Mouse (Mus musculus) limb, embryonic 11.5 days (tissue): ENCODE data around the gene Guca2b. TPM values are rescaled to one million over a fixed set of nuclear protein-coding genes. Genes with fewer than 3 reads are reported as not detected.

Experiments used
- ATAC-seq: fragments of 200-750 bp; cut with Nextera tagmentation; 2 replicates; pipeline ENCODE4 v1.8.0; 2017; ENCODE audit warnings: low read depth; ENCODE audit not compliant: insufficient number of reproducible peaks, low FRiP score, low TSS enrichment
- DNase-seq: peaks from one replicate; pipeline ENCODE4 v3.0.0-alpha.2; 2015; ENCODE audit warnings: low spot score
- H3K27ac ChIP-seq: fragments of 300-500 bp; sonication (generic); replicated peaks from 2 replicates; pipeline ENCODE4 v1.5.1; 2014; ENCODE audit warnings: low read depth, mild to moderate bottlenecking, low read length
- H3K27me3 ChIP-seq: fragments of 300-500 bp; sonication (generic); 2 replicates; pipeline ENCODE4 v1.6.1; 2014; ENCODE audit warnings: mild to moderate bottlenecking, low read length, mixed read lengths; ENCODE audit not compliant: control insufficient read depth, insufficient read depth
- H3K36me3 ChIP-seq: fragments of 300-500 bp; sonication (generic); 2 replicates; pipeline ENCODE4 v1.6.1; 2014; ENCODE audit warnings: mild to moderate bottlenecking, low read length, moderate library complexity, mixed read lengths; ENCODE audit not compliant: control insufficient read depth, insufficient read depth
- H3K4me1 ChIP-seq: fragments of 300-500 bp; sonication (generic); 2 replicates; pipeline ENCODE4 v1.6.1; 2014; ENCODE audit warnings: low read length, mixed read lengths; ENCODE audit not compliant: control insufficient read depth, insufficient read depth
- H3K4me2 ChIP-seq: fragments of 300-500 bp; sonication (generic); 2 replicates; pipeline ENCODE4 v1.6.1; 2014; ENCODE audit warnings: low read depth, mild to moderate bottlenecking, moderate library complexity; ENCODE audit not compliant: severe bottlenecking
- H3K4me3 ChIP-seq: fragments of 300-500 bp; sonication (generic); 2 replicates; pipeline ENCODE4 v1.5.1; 2014; ENCODE audit warnings: low read depth, low read length
- H3K9ac ChIP-seq: fragments of 300-500 bp; sonication (generic); 2 replicates; pipeline ENCODE4 v1.6.1; 2014; ENCODE audit warnings: mild to moderate bottlenecking, low read length
- H3K9me3 ChIP-seq: fragments of 300-500 bp; sonication (generic); 2 replicates; pipeline ENCODE4 v1.6.1; 2016; ENCODE audit warnings: low read length; ENCODE audit not compliant: control insufficient read depth
- WGBS: fragments of 180-500 bp; shearing (Covaris S2); extraction: QIAGEN DNeasy Blood & Tissue Kit; methylation state at CpG from one replicate; pipeline ENCODE4 v1.1.7; 2014; 5-methylcytosine and 5-hydroxymethylcytosine counted together
- polyA plus RNA-seq: library from polyadenylated mRNA; unstranded; fragments of >200 nt; fragmentation: Nextera tagmentation; extraction: Ambion mirVana; gene quantifications from 2 replicates; pipeline ENCODE4 v1.2.1, GENCODE M21; 2014

Gene Guca2b
- polyA plus RNA-seq, 1 experiment from 2014 or later, result not detected

- H3K9me3 ChIP-seq, result no peaks in the 10 kb centered on the region
- H3K4me2 ChIP-seq, result no peak within 1 kb of the TSS
- ATAC-seq, result no peak
- no peak within 1 kb of the TSS for H3K9ac ChIP-seq
- 70% methylated on average over 4 of the region's 4 CpGs for WGBS
- H3K36me3 ChIP-seq, result no peaks in the 10 kb centered on the region
- DNase-seq, result no peak
- no peak within 1 kb of the TSS for H3K27ac ChIP-seq
- 0 out of 2 replicates have a peak, but pooled peaks cover 3% of the 10 kb centered on the region for H3K4me1 ChIP-seq
- no peak within 1 kb of the TSS for H3K4me3 ChIP-seq
- no peaks in the 10 kb centered on the region for H3K27me3 ChIP-seq
These were observed 21.4 kb downstream of the Guca2b start, which contains the start of gene Guca2a for GRCm38 (mm10) chr4:119637176-119637845. TSS of gene Guca2a (plus strand) at chr4:119637704.

- DNase-seq, result no peak
- Histone ChIP-seq H3K36me3 (no peaks in the 10 kb centered on the region), H3K9ac (no peak overlapping the region), H3K4me1 (0 out of 2 replicates have a peak, but pooled peaks cover 3% of the 10 kb centered on the region), H3K27ac (no peak overlapping the region), H3K27me3 (no peaks in the 10 kb centered on the region), H3K4me3 (no peak overlapping the region), H3K9me3 (no peaks in the 10 kb centered on the region), H3K4me2 (no peak overlapping the region)
- no peak for ATAC-seq
- WGBS, result 80% methylated on average over 7 of the region's 7 CpGs
These were observed 22.0 kb downstream of the Guca2b start for GRCm38 (mm10) chr4:119636731-119637130.

GRCm38 (mm10) chr4:119635686-119636085 lies 23.1 kb downstream of the Guca2b start:
- Histone ChIP-seq H3K4me3 (no peak overlapping the region), H3K9ac (no peak overlapping the region), H3K9me3 (no peaks in the 10 kb centered on the region), H3K4me1 (0 out of 2 replicates have a peak, but pooled peaks cover 3% of the 10 kb centered on the region), H3K27me3 (no peaks in the 10 kb centered on the region), H3K36me3 (no peaks in the 10 kb centered on the region), H3K27ac (no peak overlapping the region), H3K4me2 (no peak overlapping the region)
- DNase-seq (no peak), ATAC-seq (no peak)
- WGBS, result 81% methylated on average over 8 of the region's 8 CpGs

- Histone ChIP-seq H3K4me3 (no peak overlapping the region), H3K4me1 (0 out of 2 replicates have a peak, but pooled peaks cover 3% of the 10 kb centered on the region), H3K9me3 (no peaks in the 10 kb centered on the region), H3K4me2 (no peak overlapping the region), H3K27me3 (no peaks in the 10 kb centered on the region), H3K27ac (no peak overlapping the region), H3K9ac (no peak overlapping the region), H3K36me3 (no peaks in the 10 kb centered on the region)
- no peak for DNase-seq
- WGBS, result 68% methylated on average over 6 of the region's 6 CpGs
- ATAC-seq, result no peak
These were observed 23.7 kb downstream of the Guca2b start for GRCm38 (mm10) chr4:119634908-119635660.

- WGBS, result 79% methylated on average over 3 of the region's 3 CpGs
- no peaks in the 10 kb centered on the region for H3K27me3 ChIP-seq
- H3K27ac ChIP-seq, result no peak overlapping the region
These were observed 24.8 kb downstream of the Guca2b start for GRCm38 (mm10) chr4:119633948-119634347.

GRCm38 (mm10) chr4:119633342-119633741 lies 25.4 kb downstream of the Guca2b start:
- Histone ChIP-seq H3K27me3 (no peaks in the 10 kb centered on the region), H3K36me3 (no peaks in the 10 kb centered on the region; the same call in 1 of the 2 replicates), H3K27ac (no peak overlapping the region), H3K9me3 (no peaks in the 10 kb centered on the region), H3K4me2 (no peak overlapping the region), H3K4me1 (0 out of 2 replicates have a peak, but pooled peaks cover 3% of the 10 kb centered on the region), H3K9ac (no peak overlapping the region), H3K4me3 (no peak overlapping the region)
- 67% methylated on average over 7 of the region's 7 CpGs for WGBS
- ATAC-seq (no peak), DNase-seq (no peak)

More at GRCm38 (mm10) chr4:119633948-119634347, 24.8 kb downstream of the Guca2b start:
- Histone ChIP-seq H3K9ac (no peak overlapping the region), H3K36me3 (no peaks in the 10 kb centered on the region; the same call in 1 of the 2 replicates), H3K9me3 (no peaks in the 10 kb centered on the region), H3K4me2 (no peak overlapping the region), H3K4me1 (0 out of 2 replicates have a peak, but pooled peaks cover 3% of the 10 kb centered on the region), H3K4me3 (no peak overlapping the region)
- no peak for DNase-seq
- no peak for ATAC-seq

- H3K9ac ChIP-seq, result no peak overlapping the region
- no peak for ATAC-seq
- WGBS, result 70% methylated on average over 7 of the region's 7 CpGs
These were observed 26.0 kb downstream of the Guca2b start for GRCm38 (mm10) chr4:119632721-119633120.

GRCm38 (mm10) chr4:119631115-119631919 lies 27.4 kb downstream of the Guca2b start:
- 56% methylated on average over 11 of the region's 11 CpGs for WGBS
- H3K27me3 ChIP-seq, result no peaks in the 10 kb centered on the region
- 0 out of 2 replicates have a peak, but pooled peaks cover 3% of the 10 kb centered on the region for H3K4me1 ChIP-seq
- no peak overlapping the region for H3K4me3 ChIP-seq
- H3K4me2 ChIP-seq, result no peak overlapping the region
- DNase-seq, result no peak
- H3K36me3 ChIP-seq, result no peaks in the 10 kb centered on the region; the same call in 1 of the 2 replicates
- no peaks in the 10 kb centered on the region for H3K9me3 ChIP-seq
- no peak overlapping the region for H3K27ac ChIP-seq
- ATAC-seq, result peak; percentile 32; the same call in 1 of the 2 replicates
- no peak overlapping the region for H3K9ac ChIP-seq

More at GRCm38 (mm10) chr4:119632721-119633120, 26.0 kb downstream of the Guca2b start:
- no peaks in the 10 kb centered on the region for H3K9me3 ChIP-seq
- no peaks in the 10 kb centered on the region for H3K27me3 ChIP-seq
- H3K4me1 ChIP-seq, result 0 out of 2 replicates have a peak, but pooled peaks cover 3% of the 10 kb centered on the region
- no peak overlapping the region for H3K4me2 ChIP-seq
- DNase-seq, result no peak
- H3K36me3 ChIP-seq, result no peaks in the 10 kb centered on the region; the same call in 1 of the 2 replicates
- H3K4me3 ChIP-seq, result no peak overlapping the region
- no peak overlapping the region for H3K27ac ChIP-seq
